Mouse (Mus musculus): Measurements from ENCODE around the gene Rpl38.
A peak's percentile ranks its signal among the peaks of the same experiment; 100 is the strongest.

The Rpl38 gene

DNA sequence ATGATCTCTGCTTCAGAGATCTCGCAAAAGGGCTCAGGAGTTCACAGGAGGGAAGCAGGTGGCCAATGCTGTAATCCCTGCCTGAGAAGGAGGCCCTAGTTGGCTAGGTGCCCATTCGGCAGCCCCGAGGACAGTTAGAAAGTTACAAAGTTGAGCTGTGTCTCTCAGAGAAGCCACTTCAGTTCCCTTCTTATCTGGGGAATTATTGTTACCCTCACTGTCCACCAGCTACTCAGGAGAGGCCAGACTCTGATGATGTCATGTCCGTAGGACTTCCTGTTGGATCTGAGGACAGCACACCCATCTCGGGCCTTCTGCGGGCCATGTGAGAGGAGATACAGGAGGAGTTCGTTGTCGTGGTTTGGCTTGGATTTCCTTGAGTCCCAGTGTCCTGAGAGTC lies 11.3 kb downstream of the Rpl38 start:
- DNase-seq (ENCODE audit: low spot score in 2 of 2) = no peak

DNA sequence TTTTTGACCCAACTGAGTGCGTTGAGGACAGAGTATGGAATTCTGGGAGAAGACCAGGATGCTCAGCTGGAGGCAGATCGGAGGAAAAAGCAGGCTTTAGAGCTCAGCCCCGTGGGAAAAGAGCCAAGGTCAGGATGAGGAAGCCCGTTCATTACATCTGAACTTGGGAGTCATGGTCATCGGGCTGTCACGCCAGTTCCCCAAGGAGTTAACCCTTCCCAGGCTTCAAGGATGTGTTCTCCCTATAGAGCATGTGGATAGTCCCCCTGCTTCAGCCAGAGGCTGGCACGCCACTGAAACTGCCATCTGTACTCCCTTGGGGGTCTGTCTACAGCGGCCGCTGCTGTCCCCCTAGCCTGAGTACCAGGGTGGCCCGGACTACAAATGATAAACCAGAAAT lies 12.0 kb downstream of the Rpl38 start:
- no peak for DNase-seq (ENCODE audit: low spot score in 2 of 2)

DNA sequence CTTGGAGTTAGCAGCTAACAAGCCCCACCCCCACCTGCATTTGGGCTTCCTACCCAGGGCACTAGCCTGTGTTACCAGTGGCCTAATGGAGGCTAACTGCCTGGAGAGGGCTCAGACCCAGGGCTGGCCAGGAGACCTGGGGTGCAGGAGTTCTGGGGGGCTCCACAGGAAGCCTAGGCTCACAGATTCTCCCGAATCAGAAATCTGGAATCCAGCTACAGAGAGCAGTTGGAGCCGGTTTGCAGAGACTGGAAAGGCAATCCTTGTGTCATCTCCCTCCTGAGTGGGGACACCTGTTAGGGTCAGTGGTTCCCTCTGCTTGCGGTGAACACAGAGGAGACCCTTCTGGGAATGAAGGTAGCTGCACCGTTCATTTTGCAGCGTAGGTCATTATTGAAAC lies 12.7 kb downstream of the Rpl38 start:
- DNase-seq (ENCODE audit: low spot score in 2 of 2) = no peak

DNA sequence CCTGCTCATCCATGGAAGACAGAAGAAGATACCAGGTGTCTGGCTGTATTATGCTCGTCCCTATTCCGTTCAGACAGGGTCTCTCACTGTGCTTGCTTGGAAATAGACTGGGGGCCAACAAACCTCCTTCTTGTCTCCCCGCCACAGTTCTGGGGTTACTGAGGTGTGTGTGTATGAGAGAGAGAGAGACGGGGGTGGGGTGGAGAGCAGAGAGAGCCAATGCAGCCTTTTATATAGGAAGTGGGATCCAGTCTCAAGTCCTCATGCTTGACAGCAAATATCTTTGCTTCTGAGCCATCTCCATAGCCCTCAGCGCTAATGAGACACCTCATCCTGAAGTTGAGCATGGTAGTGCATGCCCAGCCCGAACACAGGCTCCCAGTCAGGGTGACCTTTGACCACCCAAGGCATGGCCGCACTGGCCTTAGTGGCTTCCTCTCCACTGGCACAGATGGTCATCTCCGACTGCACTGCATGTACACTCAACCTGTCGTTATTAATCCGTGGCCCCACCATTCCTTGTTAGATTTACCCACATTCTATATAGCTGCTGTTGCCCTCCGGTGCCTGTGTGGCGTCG lies 14.1 kb downstream of the Rpl38 start:
- no peak for DNase-seq (ENCODE audit: low spot score in 2 of 2)

DNA sequence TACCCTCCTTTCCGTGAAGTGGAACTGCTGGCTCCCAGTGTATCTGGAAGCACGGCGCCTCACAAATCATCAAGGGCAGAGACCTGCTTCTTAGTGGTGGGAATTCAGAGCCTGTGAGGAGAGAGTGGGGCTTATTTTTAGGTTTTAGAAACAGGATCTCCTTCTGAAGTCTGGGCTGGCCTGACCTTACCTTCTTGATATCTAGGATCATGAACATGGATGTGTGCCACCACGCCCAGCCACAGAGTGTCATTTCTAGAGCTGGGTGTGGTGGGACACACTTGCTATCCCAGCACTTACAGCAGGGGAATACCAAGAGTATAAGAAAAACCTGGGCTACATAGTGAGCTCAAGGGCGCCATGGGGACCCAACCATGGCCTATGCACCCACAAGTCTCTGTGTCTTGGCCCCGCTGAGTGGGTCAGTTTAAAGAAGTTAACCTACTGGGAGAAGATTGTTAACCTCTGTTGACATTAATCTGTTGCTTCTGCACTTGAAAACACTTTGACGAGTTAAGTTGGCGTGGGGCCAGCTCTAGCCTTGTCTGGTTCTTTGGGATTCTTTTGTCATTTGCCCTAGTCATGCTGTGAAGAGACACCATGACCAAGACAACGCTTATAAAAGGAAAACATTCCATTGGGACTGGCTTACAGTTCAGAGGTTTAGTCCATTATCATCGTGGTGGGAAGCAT lies 14.9 kb downstream of the Rpl38 start:
- no peak for DNase-seq (ENCODE audit: low spot score in 2 of 2)

DNA sequence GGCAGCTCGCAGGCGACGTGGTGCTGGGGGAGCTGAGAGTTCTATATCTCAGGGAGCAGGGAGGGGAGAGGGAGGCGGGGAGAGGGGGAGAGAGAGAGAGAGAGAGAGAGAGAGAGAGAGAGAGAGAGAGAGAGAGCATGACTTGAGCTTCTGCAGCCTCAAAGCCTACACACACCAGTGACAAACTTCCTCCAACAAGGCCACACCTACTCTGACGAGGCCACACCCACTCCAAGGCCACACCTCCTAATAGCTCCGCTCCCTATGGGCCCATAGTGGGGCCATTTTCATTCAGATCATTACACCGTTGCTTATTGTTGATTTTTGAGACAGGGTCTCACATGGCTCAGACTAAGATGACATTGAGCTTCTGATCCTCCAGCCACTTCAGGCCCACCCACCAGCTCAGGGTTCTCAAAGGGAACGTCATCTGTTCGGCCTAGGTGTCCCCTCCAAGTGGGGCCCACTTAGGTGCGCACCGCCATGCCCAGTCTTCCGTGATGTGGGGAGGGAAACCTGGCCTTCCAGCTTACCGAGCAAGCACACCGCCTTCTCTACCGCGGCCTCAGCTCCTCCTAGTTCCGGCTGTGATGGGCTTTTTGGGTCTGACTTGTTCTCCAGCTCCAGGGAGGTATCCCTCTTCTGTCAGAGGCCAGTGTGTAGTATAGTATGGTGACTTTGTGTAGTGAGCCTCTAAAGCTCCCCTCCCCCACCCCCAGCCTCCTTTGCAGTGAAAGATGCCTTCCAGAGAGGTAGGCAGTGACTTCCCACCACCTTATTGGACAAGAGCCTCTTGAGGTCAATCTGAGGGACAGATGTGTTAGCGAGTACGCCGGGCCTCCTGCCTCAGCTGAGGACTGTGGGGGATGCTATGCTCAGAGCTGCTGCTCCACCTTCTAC lies 15.6 kb downstream of the Rpl38 start:
- no peak for DNase-seq (ENCODE audit: low spot score in 2 of 2)

DNA sequence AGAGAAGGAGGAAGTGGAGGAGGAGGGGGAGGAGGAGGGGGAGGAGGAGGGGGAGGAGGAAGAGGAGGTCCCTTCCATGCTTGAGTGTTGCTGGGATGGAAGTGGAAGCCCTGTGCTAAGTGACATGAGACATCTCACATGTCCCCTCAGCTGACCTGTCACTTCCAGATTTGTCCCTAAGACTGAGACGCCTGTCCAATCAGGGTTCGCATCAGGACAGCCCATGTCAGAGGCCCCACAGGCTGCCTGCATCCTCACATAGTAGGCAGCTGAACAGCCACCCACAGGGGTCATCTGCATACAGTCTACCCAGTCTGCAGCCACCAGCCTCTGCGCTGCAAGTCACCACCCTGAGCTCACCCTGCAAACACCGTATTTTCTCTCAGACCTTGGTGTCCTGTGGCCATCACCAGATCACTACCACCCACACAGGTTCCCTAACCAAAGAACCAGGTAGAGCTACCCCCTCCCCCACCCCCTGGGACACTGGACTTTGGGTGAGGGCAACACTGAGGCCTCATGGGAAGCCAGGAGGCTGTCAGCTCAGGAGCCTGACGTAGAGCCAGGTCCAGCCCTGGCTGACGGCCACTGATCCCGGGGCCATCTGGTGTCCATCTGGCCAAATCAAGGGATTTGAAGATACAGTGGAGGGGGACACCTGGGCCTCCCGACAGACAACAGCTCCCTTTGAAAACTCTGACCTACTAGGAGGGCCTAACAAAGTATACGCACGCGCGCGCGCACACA lies 16.5 kb downstream of the Rpl38 start:
- no peak for DNase-seq (ENCODE audit: low spot score in 2 of 2)

DNA sequence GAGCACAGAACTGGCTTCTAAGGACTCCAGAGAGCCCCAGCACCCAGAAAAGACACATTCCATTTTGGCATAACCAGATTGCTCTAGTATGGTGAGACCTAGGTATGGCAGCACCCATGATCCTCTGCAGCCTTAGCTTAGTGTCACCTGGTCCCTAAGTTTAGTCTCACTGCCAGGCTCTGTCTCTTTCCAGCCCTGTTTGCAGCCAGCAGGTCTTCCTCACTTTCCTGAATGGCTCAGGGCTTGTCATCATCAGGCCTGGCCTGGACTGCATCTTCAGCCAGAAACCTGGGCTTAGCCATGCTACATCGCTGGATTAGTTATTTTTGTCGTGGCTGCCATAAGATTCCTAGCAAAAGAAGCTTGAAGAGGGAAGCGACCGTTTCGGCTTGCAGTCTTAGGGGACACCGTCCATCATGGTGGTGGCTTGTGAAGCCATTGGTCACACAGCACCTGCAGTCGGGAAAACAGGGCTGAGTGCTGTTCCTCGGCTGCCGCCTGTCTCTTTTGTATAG lies 17.3 kb downstream of the Rpl38 start:
- DNase-seq (ENCODE audit: low spot score in 2 of 2) = no peak

DNA sequence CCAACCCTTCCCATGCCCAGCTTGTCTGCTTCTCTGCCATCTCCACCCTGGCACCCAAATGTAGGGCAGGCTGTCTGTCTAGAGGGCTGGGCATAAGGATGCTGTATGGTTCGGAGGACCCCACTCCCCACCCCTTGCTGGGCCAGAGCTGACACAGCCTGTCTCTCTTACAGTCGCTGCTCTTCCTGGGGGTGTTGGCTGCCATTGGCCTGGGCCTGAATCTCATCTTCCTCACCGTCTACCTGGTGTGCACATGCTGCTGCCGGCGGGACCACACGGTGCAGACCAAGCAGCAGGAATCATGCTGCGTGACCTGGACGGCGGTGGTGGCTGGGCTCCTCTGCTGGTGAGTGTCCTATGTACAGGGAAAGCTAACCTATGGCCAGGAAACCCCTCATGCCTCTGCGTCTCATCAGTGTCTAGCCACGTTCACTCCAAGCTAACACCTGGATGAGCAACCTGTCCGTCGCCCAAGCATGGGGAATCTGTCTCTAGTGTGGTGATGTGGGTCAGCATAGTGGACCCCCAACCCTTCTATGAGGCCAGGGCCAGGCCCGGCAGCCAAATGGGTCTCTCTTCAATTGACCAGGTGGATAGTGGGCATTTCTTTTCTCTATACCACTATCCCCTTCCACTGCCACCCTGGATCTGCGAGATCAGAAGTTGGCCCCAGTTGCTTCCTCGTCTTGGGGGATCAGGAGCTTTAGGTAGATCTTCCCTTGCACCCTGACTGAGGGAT lies 18.1 kb downstream of the Rpl38 start:
- DNase-seq (ENCODE audit: low spot score in 2 of 2) = no peak

DNA sequence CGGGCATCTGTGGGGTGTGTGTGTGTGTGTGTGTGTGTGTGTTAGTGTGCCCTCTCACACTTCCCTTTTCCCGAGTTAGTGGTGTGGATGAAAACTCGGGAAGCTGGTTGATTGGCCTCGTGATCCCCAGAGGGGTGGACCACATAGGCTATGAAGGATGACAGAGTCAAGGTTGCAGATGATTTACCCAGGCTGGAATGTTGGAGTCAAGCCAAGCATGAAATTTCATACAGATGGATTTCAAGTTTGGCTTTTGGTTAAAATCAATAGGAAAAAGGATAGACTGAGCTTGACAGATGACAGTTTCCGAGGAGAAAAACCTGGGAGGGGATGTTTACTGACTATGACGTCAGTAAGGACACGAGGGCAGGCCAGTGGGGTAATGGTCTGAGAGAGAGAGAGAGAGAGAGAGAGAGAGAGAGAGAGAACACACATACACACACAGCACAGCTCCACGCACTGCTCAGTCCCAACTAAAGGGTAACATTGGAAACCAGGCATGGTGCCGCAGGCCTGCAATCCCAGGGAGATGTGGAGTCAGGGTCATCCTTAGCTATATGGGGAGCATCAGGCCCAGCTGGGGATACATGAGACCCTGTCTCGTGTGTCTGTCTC lies 19.4 kb downstream of the Rpl38 start:
- DNase-seq (ENCODE audit: low spot score in 2 of 2) = no peak

DNA sequence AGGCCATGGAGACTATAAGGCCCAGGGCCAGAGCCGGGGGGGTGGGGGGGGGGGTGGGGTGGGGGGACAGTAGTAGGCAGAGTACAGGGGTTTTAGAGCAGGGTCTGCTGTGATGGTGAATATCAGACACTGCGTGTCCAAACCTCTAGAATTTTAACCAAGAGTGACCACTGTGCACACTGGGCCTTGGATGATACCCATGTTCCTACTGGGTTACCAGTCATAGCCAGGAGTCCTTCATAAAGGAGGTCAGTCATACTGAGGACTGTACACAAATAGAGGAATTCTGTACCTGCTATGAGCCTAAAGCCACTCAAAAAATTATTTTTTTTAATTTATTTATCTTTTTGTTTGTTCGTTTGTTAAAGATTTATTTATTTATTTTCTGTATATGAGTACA lies 20.4 kb downstream of the Rpl38 start:
- DNase-seq (ENCODE audit: low spot score in 2 of 2) = no peak

DNA sequence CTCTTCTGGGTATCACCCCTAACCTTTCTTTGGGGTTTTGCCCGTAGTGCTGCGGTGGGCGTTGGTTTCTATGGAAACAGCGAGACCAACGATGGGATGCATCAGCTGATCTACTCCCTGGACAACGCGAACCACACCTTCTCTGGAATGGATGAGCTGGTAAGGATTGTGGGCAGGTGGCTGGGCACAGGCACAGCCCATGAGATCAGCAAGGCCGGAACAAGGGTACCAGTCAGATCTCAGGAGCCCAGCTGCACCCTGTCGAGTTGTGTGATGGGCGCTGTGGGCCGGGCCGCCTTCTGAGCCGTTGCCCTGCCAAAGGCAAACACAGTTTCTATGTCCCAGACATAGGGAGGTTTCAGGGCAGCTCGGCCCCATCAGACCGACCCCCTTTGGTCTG lies 21.9 kb downstream of the Rpl38 start:
- DNase-seq (ENCODE audit: low spot score in 2 of 2) = no peak

DNA sequence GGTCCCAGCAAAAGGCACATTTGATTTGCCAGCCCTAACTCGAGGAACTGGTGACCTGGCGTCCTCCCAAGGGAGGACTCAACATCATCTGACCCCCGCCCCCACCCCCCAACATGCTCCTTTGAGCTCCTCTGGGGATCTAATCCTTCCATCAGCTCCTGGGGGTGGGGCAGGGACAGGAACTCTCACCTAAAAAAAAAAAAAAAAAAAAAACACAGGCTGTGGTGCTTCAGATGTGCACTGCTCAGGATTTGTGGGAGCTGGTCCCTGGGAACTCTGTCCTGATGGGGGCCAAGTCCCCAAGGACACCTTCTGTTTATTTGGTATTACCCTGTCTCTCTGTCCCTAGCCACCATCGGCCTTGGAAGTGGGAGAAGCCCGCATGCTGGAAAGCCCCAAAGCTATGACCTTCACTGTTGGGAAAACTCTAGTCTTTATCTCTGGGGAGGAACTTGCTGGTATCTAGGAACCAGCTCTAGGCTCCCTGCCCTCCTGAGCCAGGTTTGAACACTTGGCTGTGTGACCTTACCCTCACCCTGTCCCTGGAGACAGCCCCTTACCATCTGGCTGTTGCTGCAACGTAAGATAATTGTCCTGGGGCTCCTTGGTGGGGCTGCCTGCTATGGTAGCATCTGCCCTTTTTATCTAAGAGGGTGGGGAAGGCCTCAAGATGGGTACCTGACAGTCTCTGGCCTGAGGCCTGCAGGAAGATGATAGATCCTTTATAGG lies 23.3 kb downstream of the Rpl38 start:
- DNase-seq (ENCODE audit: low spot score in 2 of 2) = no peak

DNA sequence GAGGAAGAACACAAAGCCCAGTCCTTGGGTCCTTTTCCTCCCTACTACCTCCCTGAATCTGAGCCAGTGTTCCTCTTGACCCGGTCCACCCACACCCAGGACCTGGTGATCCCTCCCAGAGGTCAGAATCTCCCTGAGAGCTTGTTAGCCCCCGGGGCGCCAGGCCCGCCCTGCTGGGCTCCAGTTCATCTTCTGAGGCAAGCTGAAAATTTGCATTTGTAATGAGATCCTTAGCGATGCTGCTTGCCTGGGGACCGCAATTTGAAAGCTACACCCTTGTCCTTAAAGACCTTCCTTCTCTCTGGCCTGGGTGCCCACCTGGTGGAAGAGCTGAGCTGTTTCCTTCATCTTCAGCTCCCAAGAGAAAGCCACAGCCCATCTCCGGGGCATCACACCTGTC lies 24.3 kb downstream of the Rpl38 start:
- DNase-seq (ENCODE audit: low spot score in 2 of 2) = no peak

DNA sequence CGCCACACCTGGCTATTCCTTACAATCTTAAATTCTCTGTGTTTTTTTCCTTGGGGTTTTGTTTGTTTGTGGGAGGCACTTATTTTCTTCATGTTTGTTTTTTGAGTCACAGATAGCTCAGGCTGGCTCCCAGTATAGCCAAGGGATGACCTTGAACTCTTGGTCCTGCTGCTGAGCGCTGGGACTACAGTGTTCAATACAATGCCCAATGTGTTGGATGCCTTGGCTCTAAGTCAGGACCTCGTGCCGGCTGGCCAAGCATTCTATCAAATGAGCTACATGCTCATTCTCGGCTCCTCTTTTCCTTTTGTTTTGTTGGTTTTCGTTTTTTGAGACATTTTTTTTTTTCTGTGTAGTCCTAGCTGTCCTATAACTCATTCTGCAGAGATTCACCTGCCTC lies 25.1 kb downstream of the Rpl38 start:
- DNase-seq (ENCODE audit: low spot score in 2 of 2) = no peak

DNA sequence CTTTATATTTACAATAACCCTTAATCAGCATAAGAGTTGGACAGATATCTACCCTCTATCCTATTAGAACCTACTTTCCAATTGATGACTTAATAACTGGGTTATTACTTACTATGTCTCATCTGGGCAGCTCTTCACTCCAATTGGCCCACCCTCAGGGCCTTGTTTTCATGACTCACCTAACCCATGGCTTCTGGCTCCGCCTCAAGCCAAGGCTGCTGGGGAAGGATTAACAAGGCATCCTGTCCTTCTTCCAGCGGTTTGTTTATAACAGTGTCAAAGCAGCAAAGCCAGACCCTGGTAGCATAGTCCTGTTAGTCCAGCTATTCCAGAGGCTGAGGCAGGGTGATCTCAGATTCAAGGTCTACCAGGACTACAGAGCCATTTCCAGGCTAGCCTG lies 26.1 kb downstream of the Rpl38 start:
- DNase-seq (ENCODE audit: low spot score in 2 of 2) = no peak

DNA sequence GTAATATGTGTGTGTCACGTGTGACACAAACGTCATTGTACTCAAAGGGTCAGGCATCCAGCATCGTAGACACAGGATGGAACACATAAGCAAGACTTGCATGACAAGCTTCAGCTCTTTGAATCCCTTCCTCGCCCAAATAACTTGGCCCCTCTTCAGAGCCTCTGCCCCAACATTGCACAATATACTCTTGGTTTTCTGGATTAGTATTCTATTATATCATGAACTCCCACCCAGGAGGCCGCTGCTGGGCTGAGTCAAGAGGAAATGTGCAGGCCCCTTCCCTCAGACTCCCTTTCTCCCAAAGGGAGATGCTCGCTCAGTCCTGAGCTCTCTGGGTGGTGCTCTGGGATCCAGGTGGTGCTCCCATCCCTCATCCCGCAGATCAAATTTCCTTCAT lies 30.2 kb downstream of the Rpl38 start:
- DNase-seq (ENCODE audit: low spot score in 2 of 2) = no peak

DNA sequence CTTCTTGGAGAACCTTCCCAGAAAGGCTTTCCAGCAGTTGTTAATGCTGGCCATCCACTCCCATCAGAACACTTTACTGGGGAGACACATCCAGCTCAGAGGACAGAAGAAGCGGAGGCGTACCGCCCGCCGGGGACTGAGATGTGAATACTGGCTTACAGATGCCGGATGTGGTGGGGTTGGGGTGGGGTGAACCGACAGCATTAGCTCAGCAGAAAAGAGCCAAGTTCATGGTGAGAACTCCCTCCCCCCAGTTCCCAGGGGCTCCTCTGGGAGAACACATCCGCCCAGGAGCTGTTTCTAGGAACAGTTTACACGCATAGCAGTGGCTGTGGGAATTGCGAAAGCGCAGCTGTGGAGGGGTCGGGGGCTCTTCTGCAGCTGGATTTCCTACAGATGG lies 31.2 kb downstream of the Rpl38 start:
- DNase-seq (ENCODE audit: low spot score in 2 of 2) = no peak

DNA sequence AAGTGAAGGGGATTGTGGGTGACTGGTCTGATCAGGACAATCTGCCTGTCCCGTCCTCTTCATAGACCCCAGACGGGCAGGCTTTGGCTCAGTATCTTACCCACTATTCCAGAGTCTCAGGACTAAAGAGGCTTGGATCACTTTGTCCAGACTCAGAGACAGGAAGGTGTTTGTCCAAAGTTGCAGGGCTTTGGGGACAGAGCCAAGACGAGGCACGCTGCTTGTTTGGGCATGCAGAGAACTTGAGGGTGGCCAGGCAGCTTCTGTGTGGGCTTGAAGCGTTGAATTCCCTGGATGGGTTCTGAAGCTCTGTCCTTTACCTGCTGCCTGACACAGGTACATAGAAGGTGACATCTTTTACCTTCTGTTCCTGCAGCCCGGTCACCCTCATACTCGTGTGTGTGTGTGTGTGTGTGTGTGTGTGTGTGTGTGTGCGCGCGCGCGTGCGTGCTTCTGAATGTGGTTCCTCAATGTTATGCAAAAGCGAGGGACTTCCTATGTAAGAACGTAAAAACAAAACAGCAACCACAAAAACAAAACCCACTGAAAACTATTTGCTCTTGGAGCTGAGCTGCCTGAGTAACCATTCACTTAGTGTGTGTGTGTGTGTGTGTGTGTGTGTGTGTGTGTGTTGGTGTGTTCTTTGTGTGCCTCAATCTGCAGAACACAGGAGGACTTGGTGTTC lies 34.1 kb downstream of the Rpl38 start:
- DNase-seq (ENCODE audit: low spot score in 2 of 2) = peak in 1 of 2 experiments; percentile 57

DNA sequence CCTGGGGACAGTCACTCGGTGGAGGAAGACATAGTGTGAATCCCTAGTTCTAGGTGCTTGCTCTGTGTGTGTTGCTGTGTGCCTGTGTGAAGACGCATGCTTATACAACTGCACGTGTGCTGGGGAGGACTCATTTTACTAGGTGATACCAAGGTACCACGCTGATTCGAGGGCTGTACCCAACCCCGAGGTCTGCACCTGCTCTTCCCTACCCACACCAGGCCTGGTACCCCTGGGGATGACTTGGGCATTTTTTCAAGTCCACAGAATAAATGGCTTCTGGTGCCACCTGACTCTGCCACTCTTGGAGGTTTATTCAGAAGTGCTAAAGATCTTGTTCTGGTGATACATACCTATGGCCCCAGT lies 34.7 kb downstream of the Rpl38 start:
- no peak for DNase-seq (ENCODE audit: low spot score in 2 of 2)

Data from right cerebral cortex, postnatal 10 days (tissue).